Mouse (Mus musculus) R1 (cell line): ENCODE measurements around the gene Sbno2.

ENCODE experiments used
- DNase-seq: peaks from one replicate; pipeline ENCODE4 v3.0.0-alpha.2; 2018; ENCODE audit warnings: low read depth, low spot score

Sbno2 gene

DNA sequence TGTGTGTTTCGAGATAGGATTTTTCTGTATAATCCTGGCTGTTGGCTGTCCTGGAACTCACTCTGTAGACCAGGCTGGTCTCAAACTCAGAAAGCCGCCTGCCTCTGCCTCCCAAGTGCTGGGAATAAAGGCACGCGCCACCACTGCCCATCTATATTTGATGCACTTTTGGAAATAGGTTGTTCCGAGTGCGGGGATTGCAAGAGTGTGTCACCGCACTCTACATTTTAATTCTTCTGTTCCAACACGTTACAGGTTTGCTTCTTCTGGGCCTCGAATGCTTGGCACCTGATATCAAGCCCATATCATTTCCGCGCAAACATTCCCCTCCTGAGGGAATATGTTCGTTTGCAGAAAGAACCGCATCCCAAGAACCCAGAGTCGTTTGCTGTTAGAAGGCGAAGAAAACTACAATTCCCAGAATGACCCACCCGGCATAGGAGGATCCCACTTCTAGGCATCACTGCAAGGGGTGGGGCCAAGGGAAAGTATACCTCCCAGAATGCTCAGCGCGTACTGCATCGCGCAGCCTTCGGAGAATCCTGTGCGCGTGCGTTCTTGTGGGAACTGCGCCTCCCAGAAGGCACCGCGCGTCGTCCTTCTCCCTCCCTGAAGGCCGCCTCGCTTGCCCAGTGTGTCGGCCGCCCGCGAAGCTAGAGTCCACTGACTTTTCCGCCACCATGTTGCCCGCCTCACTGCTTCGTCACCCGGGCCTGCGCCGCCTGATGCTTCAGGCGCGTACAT is 36.6 kb upstream of the Sbno2 start:
- DNase-seq = peak; percentile 99

DNA sequence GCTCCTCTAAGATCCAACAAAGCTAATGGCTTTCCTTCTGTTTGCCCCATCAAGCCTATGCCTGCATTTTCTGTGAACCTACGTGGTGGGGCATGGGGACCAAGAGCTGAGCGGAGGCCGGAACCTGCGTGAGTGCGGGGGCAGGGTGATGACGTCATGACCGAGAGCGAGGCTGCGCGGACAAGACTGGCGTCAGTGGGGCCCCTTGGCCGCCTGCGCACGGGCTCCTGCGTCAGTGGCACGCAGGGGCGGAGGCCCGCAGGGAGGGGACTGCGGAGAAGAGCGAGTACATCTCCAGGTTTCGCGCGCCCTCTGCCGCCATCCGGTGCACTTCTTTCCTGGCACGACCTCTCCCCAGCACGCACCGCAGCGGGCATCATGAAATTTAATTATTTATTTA is 35.9 kb upstream of the Sbno2 start:
- DNase-seq = peak; percentile 95

DNA sequence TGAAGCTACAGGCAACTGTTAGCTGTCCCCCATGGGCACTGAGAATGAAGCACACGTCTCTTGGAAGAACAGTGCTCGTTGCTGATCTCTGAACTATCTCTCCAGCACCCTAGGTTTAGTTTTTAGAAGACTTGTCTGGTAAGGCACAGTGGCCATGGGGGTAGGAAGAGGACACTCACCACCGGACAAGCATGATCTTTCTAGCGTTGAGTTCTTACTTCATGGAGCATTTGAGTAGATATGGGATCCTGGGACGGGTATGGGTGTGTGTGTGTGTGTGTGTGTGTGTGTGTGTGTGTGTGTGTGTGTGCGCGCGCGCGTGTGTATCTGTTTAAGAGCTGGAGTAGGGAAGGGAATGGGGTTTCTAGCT is 35.3 kb upstream of the Sbno2 start, which contains the start of gene Cbarp:
Gene Cbarp (minus strand): TSS at position 170 of the 370 bp plus-strand sequence.
- no peak for DNase-seq

DNA sequence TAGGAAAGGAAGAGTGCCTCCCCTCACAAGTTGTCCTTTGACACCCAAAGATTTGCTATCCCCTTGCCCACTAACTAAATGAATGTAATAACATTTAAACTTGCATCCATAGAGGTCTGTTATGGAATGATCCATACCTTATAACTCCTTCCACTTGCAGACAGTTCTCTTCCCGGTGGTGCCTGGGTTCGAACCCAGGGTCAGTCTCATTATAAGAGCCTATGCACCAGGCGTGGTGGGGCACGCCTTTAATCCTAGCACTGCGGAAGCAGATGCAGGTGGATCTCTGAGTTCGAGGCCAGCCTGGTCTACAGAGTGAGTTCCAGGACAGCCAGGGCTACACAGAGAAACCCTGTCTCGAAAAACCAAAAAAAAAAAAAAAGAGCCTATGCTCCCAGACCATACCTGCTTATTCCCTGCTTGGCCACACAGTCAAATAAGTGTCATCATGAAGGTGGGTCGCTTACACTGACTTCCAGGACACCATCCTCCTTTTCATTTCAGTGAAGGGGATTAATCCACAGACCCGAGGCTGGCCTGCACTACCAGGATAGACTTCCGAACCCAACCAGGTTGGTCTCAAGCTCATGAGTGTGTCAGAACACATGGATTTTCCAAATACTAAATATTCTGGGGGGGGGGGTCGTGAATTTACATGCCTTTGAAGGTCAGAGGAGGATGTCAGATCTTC is 34.7 kb upstream of the Sbno2 start:
- DNase-seq = no peak

DNA sequence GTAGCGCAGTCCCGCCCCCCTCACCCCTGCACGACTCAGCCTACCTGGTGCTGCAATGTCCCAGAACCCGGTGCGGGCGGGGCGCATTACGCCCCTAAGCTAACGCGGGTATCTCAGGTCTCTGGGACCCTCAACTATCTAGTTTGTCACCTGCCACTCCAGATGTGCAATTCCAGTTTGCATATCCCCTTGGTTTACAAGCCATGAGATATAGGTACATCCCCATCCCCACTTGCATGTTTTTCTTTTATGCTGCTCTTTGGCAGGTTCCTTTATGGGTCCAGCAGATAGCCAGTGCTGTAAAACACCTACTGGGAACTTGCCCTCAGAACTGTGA is 34.0 kb upstream of the Sbno2 start:
- peak; percentile 73 for DNase-seq

DNA sequence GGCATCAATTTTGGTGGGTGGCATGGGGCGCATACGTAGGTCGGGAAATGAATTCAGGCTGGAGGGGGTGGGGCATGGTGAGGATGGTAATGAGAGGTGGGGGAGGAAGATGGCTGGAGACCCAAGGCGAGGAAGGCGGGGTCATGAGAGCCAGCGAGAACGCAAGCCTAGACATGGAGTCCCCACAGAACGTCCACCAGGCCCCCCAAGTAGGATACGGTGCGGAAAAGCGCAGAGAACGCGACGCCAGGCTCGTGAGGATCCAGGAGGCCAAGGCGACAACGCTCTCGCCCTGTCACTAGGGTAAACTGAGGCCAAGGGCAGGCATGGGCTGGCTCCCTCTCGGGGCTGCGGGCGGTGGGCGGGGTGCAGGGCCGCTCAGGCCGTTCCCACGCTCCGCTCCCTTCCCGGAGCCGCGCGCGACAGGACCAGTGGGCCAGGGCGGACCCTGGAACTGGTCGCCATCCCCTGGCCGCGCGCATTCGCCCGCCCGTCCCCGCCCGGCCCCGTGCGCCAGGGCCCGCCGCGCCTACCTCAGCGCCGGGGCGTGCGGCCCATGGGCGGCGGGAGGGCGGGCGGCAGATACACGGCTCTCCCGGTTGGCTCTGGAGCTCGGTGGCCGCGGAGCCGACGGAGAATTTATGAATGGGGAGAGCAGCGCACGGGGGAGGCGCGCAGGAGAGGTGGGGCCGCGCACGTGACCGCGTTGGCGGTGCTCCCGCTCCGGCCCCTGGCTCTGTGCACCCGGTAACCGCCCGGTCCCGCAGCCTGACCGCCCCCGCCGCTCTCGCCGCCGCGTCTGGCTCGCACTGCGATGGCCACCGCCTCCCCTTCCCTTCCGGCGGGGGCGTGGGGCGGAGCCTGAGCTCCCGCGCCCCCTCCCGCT is 33.4 kb upstream of the Sbno2 start, which contains the start of gene Atp5d:
Gene Atp5d (plus strand): TSS at position 80 of the 886 bp plus-strand sequence.
- peak; percentile 85 for DNase-seq

DNA sequence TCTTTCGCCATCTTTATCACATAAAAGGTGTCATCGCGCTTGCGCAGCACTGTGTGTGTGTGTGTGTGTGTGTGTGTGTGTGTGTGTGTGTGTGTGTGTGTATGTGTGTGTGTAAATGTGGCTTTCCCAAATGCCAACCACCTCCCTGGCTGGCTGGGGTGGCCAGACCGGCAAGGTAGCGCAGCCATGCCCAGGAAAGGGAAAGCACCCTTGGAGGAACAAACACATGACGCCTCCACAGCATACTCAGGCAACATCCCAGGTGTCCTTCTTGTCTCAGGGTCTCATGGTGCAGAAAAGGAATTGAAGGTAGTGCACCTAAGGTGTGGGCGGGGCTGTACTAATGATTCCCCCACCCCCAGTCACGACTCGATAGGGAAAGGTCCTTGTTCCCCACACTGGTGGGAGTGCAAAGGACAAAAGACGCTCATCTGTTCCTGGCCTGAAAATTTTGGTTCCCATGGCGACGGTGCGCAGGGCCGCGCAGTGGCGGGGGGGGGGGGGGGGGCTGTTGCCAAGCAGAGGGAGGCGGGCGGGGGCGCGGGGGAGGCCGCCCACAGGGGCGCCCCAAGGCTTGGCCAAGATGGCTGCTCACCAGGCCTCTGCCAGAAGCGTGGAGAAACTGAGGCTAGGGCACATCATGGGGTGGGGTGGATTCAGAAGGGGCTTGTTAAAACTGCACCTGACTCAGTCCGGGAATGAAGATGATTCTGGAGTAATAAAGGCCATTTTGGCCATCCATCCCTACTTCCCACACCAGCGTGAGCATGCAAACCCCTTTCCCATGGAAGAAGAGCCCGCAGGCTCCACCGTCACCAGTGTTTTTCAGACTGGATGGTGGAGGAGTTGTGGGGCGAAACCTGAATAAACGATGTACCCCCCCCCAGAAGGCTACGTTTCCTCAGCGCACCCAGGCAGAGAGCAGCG is 32.5 kb upstream of the Sbno2 start:
- peak; percentile 50 for DNase-seq

DNA sequence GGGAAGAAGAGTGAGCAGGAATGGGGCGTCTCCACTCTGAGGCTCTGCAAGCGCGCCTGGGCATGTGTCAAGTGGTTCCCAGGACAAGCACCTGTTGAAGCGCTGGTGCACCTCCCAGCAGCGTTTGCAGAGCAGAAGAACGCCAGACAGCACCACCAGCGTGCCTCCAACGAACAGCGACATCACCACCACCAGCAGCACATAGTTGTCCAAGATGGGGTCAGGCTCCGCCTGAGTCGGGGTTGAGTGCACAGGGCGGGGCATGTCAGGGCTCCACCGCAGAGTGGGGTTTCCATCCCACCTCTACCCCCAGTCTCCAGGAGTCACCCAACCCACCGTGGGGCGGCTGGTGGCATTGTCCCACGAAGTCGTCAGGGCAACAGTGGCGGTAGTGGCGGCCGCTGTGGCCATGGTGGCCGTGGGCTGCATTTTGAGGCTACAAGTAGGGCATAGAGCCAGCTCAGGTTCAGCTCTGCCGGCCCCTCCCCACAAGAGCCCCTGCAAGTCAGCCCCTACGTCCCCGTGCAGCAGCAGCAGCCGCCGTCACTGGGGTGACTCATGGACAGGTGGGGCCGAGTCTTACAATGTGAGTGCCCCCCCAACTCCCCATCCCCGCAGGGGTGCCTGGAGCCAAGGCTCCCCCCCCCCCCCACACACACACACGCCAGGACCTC is 31.7 kb upstream of the Sbno2 start:
- DNase-seq = peak; percentile 51

DNA sequence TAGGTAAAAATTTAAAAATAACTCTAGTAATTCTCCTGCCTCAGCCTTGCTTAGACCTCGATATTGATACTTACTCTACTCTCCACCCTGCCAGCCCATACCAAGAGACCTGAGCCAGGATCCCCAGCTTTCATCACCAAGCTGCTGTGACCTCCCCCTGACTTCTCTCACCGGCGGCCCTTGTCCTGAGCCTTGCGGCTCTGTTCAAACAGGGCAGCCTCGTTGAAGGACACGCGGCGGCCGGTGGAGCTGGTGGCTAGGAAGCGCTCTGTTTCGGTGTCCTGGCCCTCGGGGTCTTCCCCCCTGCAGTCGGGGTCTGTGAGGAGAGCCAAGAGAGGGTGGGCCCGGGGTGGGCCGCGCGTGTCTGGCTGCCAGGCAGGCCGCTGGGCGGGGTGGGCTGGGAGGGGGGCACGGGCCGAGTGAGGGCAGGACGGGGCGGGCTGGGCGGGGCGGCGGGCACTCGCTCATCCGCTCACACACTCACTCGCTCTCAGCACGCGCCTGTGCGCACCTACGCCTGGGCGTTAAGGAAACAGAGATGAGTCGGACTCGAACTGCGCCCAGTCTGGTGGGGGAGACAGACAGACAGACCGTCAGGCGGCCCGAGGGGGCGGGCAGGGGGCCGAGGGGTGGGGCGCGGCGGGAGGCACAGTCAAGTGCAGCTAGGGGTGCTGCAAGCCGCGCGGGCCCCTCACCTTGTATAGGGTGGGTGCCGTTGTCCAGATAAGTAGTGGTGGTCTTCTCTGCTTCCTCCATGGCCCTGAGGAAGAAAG is 31.0 kb upstream of the Sbno2 start:
- DNase-seq = no peak

DNA sequence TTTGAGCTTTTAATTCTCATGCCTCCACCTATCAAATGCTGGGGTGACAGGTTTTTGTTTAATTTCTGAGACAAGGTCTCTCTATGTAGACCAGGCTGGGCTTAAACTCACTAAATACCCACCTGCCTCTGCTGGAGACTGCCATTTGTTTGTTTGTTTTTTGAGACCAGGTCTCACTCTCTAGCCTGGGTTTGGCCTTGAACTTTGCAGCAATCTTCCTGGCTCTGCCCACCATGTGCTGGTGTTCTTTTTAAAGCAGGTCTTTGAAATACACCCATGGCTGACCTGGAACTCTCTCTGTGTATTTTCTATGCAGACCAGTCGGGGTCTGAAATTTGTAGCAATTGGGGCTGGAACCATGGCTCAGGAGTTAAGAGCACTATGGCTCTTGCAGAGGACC is 30.3 kb upstream of the Sbno2 start:
- DNase-seq = no peak

DNA sequence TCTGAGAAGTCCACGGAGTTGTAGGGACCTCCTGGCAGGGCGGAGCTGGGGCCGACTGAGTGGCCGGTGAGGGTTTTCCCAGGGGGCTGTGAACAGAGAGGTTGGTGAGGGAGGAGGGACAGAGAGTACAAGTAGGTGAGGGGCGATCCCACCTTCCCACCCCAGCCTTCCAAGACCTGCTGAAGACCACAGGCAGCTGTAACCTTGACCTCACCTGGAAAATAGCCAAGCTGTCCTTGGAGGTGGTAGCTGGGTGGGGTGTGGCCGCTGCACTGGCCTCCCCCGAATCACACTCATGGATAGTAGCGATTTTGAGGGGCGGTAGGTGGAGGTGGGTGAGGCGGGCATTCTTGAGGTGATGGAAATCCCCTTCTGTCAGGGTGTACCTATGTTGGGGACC is 29.8 kb upstream of the Sbno2 start:
- no peak for DNase-seq

DNA sequence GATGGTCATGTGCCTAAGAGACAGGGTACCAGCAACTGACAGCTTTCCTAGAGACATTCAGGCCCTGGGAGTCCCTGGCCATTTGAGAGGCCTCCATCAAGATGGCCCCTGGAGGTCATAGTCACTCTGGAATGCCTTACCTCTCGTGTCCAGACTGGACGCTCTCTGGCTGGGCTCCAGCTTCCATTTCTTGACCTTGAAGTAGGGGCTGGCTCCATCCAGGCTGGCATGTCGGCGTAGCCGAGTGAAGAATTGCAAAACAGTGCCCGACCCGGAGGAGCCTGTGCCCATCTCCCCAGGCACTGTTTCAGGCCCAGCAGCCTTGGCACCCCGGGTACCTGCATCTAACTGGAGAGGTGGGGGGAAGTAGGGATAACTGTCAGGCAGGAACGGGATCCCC is 29.1 kb upstream of the Sbno2 start:
- no peak for DNase-seq

DNA sequence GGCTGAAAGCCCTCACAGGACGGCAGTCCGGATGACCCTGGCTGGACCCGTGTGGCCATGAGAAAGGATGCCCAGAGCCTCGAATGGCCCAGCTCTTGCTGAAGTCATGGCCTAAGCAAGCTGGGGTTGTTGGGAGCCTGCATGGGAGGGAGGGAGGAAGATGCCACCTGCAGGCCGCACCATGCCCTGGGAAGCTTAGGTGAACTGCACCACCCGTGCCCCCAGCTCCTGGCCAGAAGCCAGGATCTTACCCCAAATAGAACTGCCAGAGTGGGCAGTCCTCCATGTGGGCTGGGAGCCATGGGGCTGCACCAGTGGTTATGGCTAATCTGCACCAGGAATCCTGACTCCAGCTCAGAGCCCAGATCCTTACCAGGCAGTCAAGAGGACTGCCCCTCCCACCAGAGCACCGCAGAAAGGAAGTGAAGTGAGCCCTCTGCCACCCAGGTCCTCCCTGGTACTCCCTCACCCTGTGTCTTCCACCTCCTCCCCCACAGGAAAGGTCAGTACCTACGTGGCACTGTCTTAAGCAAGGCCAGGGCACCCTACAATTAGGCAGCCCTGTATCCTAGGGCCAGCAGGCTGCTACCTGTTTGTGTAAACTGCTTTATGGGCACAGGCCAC is 28.0 kb upstream of the Sbno2 start:
- no peak for DNase-seq

DNA sequence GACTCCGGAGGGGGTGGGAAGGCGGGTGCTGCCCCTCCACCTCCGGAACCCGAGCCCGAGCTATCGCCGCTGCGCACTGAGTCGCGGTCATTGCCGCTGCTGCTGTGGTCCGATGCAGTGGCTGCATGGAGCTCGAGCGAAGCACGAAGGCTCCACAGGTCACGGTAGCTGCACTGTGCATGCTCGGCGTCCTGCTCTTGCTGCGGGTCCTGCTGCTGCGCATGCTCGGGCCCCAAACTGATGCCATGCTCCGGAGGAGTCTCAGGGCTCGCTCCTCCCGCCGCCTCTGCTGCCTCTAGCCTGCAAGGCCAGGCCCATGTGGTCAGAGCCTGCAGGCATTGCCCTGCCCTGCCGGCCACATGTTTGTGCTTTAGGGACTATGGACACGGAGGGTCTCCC is 26.6 kb upstream of the Sbno2 start:
- DNase-seq = peak; percentile 65

DNA sequence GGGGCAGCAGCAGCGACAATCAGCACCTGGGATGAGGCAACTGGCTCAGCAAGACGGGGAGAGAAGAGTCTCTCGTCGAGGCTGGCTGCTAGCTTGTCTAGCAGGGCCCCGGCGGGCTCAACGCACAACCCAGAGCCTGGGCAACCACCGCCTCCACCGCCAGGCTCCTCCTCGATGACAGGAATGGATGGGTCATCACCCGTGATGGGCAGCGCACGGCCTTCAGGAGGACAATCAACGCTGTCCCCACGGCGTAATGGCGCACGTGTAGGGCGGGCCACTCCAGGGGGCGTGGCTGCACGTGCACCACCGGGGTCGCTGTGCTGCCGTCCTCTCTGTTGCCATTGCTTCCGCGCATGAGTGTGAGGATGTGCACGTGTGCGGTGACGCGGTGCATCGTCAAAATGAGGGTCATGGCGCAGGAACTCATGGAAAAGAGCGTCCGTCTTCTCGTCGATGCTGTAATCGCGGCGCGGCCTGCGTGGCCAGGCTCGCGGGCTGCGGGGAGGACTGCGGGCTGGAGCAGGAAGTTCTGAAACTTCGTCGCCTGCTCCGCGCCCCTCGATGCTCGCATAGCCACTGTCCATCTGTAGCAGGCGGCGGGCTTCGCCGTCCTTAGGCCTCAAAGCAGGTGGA is 26.1 kb upstream of the Sbno2 start:
- peak; percentile 85 for DNase-seq

DNA sequence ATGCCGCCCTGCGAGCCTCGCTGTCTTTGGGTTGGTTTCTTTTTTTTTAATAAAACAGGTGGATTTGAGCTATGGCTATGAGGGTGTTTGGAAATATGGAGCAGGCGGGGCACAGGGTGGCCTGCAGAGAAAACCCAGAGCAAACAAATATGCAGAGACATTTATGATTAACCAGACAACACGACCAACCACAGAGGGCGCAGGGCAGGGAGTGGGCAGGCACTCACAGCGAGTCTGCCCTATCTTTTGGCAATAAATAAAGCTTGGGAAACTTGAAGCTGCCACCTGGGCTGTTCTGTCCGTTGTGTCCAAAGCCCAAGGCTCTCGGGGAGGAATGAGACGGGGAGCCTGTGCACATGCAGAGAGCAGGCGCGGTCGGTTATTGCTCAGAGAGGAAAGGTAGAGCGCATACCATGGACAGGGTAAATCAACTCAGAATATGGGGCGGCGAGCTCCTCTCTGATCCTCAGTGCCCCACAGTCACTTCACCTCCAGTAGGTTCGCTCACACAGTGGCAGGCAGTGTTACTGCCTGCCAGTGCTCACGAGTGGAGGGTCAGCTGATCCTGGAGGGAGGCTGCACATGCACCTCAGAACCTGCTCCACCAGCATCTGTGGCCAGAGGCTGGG is 25.1 kb upstream of the Sbno2 start:
- peak; percentile 51 for DNase-seq

DNA sequence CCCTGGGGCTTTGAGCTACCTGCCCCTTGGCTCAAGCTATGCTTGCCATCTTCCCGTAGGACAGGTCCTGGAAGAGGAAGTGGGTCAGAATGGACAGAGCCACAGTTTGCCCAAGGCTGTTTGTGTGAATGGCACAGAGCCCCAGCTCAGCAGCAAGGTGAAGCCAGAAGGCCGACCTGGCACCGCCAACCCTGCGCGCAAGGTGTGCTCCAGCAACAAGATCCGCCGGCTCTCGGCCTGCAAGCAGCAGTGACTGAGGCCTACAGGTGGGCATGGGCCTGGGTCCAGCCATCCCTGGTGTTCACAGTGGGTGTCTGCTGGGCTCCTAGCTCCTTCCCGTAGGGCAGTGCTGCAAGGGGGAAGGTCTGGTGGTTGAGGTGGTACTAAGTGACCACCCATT is 24.5 kb upstream of the Sbno2 start:
- DNase-seq = no peak

DNA sequence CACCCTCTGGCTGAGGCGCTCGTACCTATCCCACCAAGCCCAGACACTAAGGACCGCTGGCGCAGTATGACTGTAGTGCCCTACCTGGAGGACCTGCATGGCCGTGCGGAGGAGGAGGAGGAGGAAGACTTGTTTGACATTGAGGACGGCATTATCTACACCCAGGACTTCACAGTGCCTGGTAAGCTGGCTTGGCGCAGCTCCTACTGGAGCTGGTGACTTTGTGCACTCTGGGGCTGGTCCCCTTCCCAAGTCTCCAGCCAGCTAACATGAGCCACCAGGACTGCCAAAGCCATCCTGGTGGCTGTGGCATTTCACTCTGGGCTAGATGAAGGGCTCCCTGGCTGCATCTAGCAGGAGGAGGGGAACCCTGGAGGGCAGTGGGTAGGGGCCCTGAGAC is 22.5 kb upstream of the Sbno2 start:
- no peak for DNase-seq
